7 mouse cellular contexts compared by ENCODE assay signal in genomic region chr5:83484135-83484534, GRCm38 (mm10).
DNase-seq lines count a peak whose midpoint lies in the region; ATAC-seq and TF ChIP-seq lines count a peak whose summit lies in the region.

No protein-coding gene starts in this region.

- no peak for TF ChIP-seq POLR2A in MEL (IDR thresholded peaks at IDR 0.05; ENCODE audit: control insufficient read depth in 1 of 2, insufficient read depth in 1 of 2, low read depth in 1 of 2, low read length in 2 of 2, poor library complexity in 1 of 2)

- TF ChIP-seq EP300 in MEL (IDR thresholded peaks at IDR 0.05; ENCODE audit: low read depth in 1 of 2, low read length in 2 of 2): no peak

- H3K79me2 ChIP-seq in MEL (ENCODE audit: control insufficient read depth, insufficient read depth, low read length, poor library complexity): no peaks in the 10 kb centered on the region

- 20% methylated on average over 1 of the region's 1 CpGs for WGBS in kidney, embryonic 14.5 days
- 4% methylated on average over 1 of the region's 1 CpGs for WGBS in embryonic facial prominence, embryonic 14.5 days
- 9% methylated on average over 1 of the region's 1 CpGs for WGBS in midbrain, embryonic 14.5 days

- no peaks in the 10 kb centered on the region for H3K4me1 ChIP-seq in kidney, embryonic 14.5 days (ENCODE audit: control insufficient read depth, insufficient read depth, low read length)
- H3K4me1 ChIP-seq in MEL (ENCODE audit: control insufficient read depth in 1 of 2, insufficient read depth in 2 of 2, low read length in 2 of 2): no peaks in the 10 kb centered on the region
- H3K4me1 ChIP-seq in embryonic facial prominence, embryonic 14.5 days (ENCODE audit: control insufficient read depth, insufficient read depth, low read length): no peaks in the 10 kb centered on the region
- no peaks in the 10 kb centered on the region for H3K4me1 ChIP-seq in midbrain, embryonic 14.5 days (ENCODE audit: control insufficient read depth, insufficient read depth, low read length)

- peak; percentile 48 for TF ChIP-seq RAD21 in MEL (IDR thresholded peaks at IDR 0.05; ENCODE audit: low read depth, low read length)

- no peak overlapping the region for H3K27ac ChIP-seq in kidney, embryonic 14.5 days (ENCODE audit: low read depth, low read length)
- no peak overlapping the region for H3K27ac ChIP-seq in MEL (ENCODE audit: control insufficient read depth, low read depth, low read length)
- no peak overlapping the region for H3K27ac ChIP-seq in embryonic facial prominence, embryonic 14.5 days (replicated peaks; ENCODE audit: low read depth, low read length)
- H3K27ac ChIP-seq in midbrain, embryonic 14.5 days (replicated peaks; ENCODE audit: low read depth, low read length): no peak overlapping the region

- ATAC-seq in kidney, embryonic 14.5 days (ENCODE audit: low FRiP score, low TSS enrichment): no peak
- no peak for ATAC-seq in embryonic facial prominence, embryonic 14.5 days (ENCODE audit: low read depth)
- no peak for ATAC-seq in midbrain, embryonic 14.5 days (ENCODE audit: low FRiP score, low TSS enrichment)

- peak; percentile 23 for DNase-seq in kidney, postnatal 10 days
- DNase-seq in A20 (ENCODE audit: low read depth, low spot score) (peak; percentile 54), MEL (ENCODE audit: low read depth, low spot score) (peak; percentile 39)
- peak; percentile 57 for DNase-seq in embryonic facial prominence, embryonic 14.5 days (ENCODE audit: low spot score)
- DNase-seq in midbrain, embryonic 14.5 days: peak; percentile 87
- no peak for DNase-seq in thymus, postnatal 10 days (ENCODE audit: low spot score in 2 of 2)

- no peaks in the 10 kb centered on the region for H3K36me3 ChIP-seq in kidney, embryonic 14.5 days (ENCODE audit: control insufficient read depth, insufficient read depth, low read length)
- H3K36me3 ChIP-seq in MEL (ENCODE audit: control insufficient read depth in 1 of 2, insufficient read depth in 2 of 2, low read length in 2 of 2): no peaks in the 10 kb centered on the region
- H3K36me3 ChIP-seq in embryonic facial prominence, embryonic 14.5 days (ENCODE audit: control insufficient read depth, insufficient read depth, low read length): no peaks in the 10 kb centered on the region
- H3K36me3 ChIP-seq in midbrain, embryonic 14.5 days (ENCODE audit: control insufficient read depth, insufficient read depth, low read length): no peaks in the 10 kb centered on the region

- H3K4me3 ChIP-seq in kidney, embryonic 14.5 days (ENCODE audit: low read length): no peak overlapping the region
- no peak overlapping the region for H3K4me3 ChIP-seq in MEL (ENCODE audit: control insufficient read depth in 1 of 2, insufficient read depth in 1 of 2, low read depth in 2 of 2, low read length in 2 of 2)
- no peak overlapping the region for H3K4me3 ChIP-seq in embryonic facial prominence, embryonic 14.5 days (ENCODE audit: low read depth, low read length)
- no peak overlapping the region for H3K4me3 ChIP-seq in midbrain, embryonic 14.5 days (replicated peaks; ENCODE audit: low read depth, low read length)

- no peaks in the 10 kb centered on the region for H3K27me3 ChIP-seq in kidney, embryonic 14.5 days (ENCODE audit: control insufficient read depth, insufficient read depth, low read length)
- no peaks in the 10 kb centered on the region for H3K27me3 ChIP-seq in MEL (ENCODE audit: control insufficient read depth in 1 of 2, insufficient read depth in 2 of 2, low read length in 2 of 2)
- H3K27me3 ChIP-seq in embryonic facial prominence, embryonic 14.5 days (replicated peaks; ENCODE audit: control insufficient read depth, insufficient read depth, low read length): no peaks in the 10 kb centered on the region
- H3K27me3 ChIP-seq in midbrain, embryonic 14.5 days (ENCODE audit: control insufficient read depth, insufficient read depth, low read length): no peaks in the 10 kb centered on the region

- peak; percentile 20 to 54 (median 25); a peak in 3 of 6 replicates for TF ChIP-seq CTCF in MEL (IDR thresholded peaks at IDR 0.05 in 2 of 3, conservative IDR thresholded peaks at IDR 0.05 in 1 of 3; ENCODE audit: control insufficient read depth in 1 of 3, insufficient read depth in 1 of 3, low read depth in 2 of 3, low read length in 3 of 3, poor library complexity in 1 of 3, severe bottlenecking in 1 of 3)

- H3K9ac ChIP-seq in kidney, embryonic 14.5 days (ENCODE audit: low read depth, low read length): no peak overlapping the region
- no peak overlapping the region for H3K9ac ChIP-seq in MEL (ENCODE audit: control insufficient read depth, low read depth, low read length, poor library complexity, severe bottlenecking)
- H3K9ac ChIP-seq in embryonic facial prominence, embryonic 14.5 days (ENCODE audit: low read depth, low read length): no peak overlapping the region
- no peak overlapping the region for H3K9ac ChIP-seq in midbrain, embryonic 14.5 days (replicated peaks; ENCODE audit: low read length)

- no peaks in the 10 kb centered on the region for H3K9me3 ChIP-seq in kidney, embryonic 14.5 days (ENCODE audit: control insufficient read depth, low read length)
- no peaks in the 10 kb centered on the region for H3K9me3 ChIP-seq in MEL (replicated peaks; ENCODE audit: insufficient read depth, low read length)
- H3K9me3 ChIP-seq in embryonic facial prominence, embryonic 14.5 days (ENCODE audit: control insufficient read depth, low read length): no peaks in the 10 kb centered on the region
- no peaks in the 10 kb centered on the region for H3K9me3 ChIP-seq in midbrain, embryonic 14.5 days (ENCODE audit: control insufficient read depth, low read length)

- H3K4me2 ChIP-seq in kidney, embryonic 14.5 days (replicated peaks; ENCODE audit: low read depth, low read length): no peak overlapping the region
- H3K4me2 ChIP-seq in embryonic facial prominence, embryonic 14.5 days (ENCODE audit: low read depth, low read length): no peak overlapping the region
- H3K4me2 ChIP-seq in midbrain, embryonic 14.5 days (ENCODE audit: low read length): no peak overlapping the region

TF ChIP-seq in MEL, 35 proteins besides CTCF, POLR2A, EP300 and RAD21:
- peak; percentile 52 for TF ChIP-seq SMC3 (IDR thresholded peaks at IDR 0.05; ENCODE audit: low read depth, low read length)
- peak; percentile 37; the same call in 1 of the 2 replicates for TF ChIP-seq ZC3H11A (IDR thresholded peaks at IDR 0.05; ENCODE audit: low read depth, low read length)
- no peak for TF ChIP-seq USF1 (IDR thresholded peaks at IDR 0.05; ENCODE audit: low read depth, low read length)

Comparison
In these comparisons a context has a peak if more than half of its experiments do, and no peak if none do; other contexts are left out.
1. DNase-seq: peak in kidney, postnatal 10 days (single experiment), A20 (single experiment), MEL (single experiment), embryonic facial prominence, embryonic 14.5 days (single experiment) and midbrain, embryonic 14.5 days (single experiment); none in thymus, postnatal 10 days (0 of 2).